Mouse (Mus musculus) heart, embryonic 12.5 days (tissue): ENCODE data around the gene Pbx1. TPM values are rescaled to one million over a fixed set of nuclear protein-coding genes. Genes with fewer than 3 reads are reported as not detected.

Experiments used
- ATAC-seq: fragments of 200-750 bp; cut with Nextera tagmentation; 2 replicates; pipeline ENCODE4 v1.8.0; 2017; ENCODE audit warnings: moderate TSS enrichment, moderate library complexity; ENCODE audit not compliant: insufficient number of reproducible peaks, low FRiP score
- H3K27ac ChIP-seq: fragments of 300-500 bp; sonication (generic); 2 replicates; pipeline ENCODE4 v1.5.1; 2016; ENCODE audit warnings: mild to moderate bottlenecking, moderate library complexity; ENCODE audit not compliant: poor library complexity, severe bottlenecking
- H3K27me3 ChIP-seq: fragments of 300-500 bp; sonication (generic); replicated peaks from 2 replicates; pipeline ENCODE4 v1.6.1; 2016; ENCODE audit warnings: mild to moderate bottlenecking, moderate library complexity
- H3K36me3 ChIP-seq: fragments of 300-500 bp; sonication (generic); 2 replicates; pipeline ENCODE4 v1.6.1; 2016; ENCODE audit warnings: mild to moderate bottlenecking, moderate library complexity
- H3K4me1 ChIP-seq: fragments of 300-500 bp; sonication (generic); replicated peaks from 2 replicates; pipeline ENCODE4 v1.6.1; 2016; ENCODE audit warnings: mild to moderate bottlenecking
- H3K4me2 ChIP-seq: fragments of 300-500 bp; sonication (generic); 2 replicates; pipeline ENCODE4 v1.6.1; 2016; ENCODE audit warnings: mild to moderate bottlenecking, moderate library complexity
- H3K4me3 ChIP-seq: fragments of 300-500 bp; sonication (generic); 2 replicates; pipeline ENCODE4 v1.5.1; 2016; ENCODE audit warnings: mild to moderate bottlenecking
- H3K9ac ChIP-seq: fragments of 300-500 bp; sonication (generic); 2 replicates; pipeline ENCODE4 v1.6.1; 2016; ENCODE audit warnings: mild to moderate bottlenecking, moderate library complexity
- H3K9me3 ChIP-seq: fragments of 300-500 bp; sonication (generic); replicated peaks from 2 replicates; pipeline ENCODE4 v1.6.1; 2016; ENCODE audit warnings: mild to moderate bottlenecking, moderate library complexity
- WGBS: fragments of 180-500 bp; shearing (Covaris S2); methylation state at CpG from one replicate; pipeline ENCODE4 v1.1.7; 2016; 5-methylcytosine and 5-hydroxymethylcytosine counted together
- polyA plus RNA-seq: library from polyadenylated mRNA; unstranded; fragments of >200 nt; fragmentation: Nextera tagmentation; extraction: Ambion mirVana; gene quantifications from 2 replicates; pipeline ENCODE4 v1.2.1, GENCODE M21; 2016

Pbx1 gene
- polyA plus RNA-seq, 1 experiment from 2014 or later = 26.3 TPM

DNA sequence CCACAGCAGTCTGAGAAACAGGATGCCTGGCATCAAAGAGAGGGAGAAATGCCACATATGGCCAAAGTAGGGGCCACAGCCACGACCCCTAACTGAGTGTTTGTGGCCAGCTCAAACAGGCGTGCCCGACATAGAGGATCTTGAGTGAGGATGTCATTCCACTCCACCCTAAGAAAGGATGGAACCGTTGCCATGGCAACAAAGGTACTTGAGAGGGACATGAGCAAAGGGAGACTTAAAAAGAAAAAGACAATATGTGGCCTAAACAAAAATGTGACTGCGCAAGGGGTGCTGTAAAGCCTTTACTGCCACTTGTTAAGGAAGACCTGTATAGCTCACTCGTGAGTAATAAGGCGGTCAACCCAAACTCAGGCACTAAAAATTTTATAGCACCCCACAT, 67.7 kb downstream of the Pbx1 start:
- no peaks in the 10 kb centered on the region for H3K27me3 ChIP-seq
- H3K27ac ChIP-seq = no peak overlapping the region
- H3K4me1 ChIP-seq = peaks cover 11% of the 10 kb centered on the region; the same call in 1 of the 2 replicates
- no peaks in the 10 kb centered on the region for H3K9me3 ChIP-seq
- H3K4me3 ChIP-seq = no peak overlapping the region
- no peak for ATAC-seq
- H3K36me3 ChIP-seq = peaks cover 20% of the 10 kb centered on the region
- WGBS = 93% methylated on average over 7 of the region's 7 CpGs
- no peak overlapping the region for H3K9ac ChIP-seq
- no peak overlapping the region for H3K4me2 ChIP-seq

DNA sequence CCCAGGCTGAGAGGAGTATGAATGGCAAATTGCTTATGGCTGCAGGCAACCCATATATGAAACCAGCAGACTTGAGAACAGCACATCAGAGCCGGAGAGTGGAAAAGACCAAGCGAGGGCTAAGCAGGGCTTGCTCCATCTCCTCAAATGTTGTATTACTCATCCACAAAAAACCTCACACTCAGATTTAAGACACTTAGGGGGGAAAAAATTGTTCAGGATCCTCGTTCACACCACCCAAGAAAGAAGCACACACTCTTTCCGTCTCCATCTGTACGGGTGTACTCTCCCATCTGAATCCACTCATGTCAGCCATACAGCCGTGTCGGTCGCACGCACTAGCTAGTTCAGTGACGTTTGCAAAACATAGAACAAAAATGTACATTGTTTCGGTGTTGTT, 69.0 kb downstream of the Pbx1 start:
- no peaks in the 10 kb centered on the region for H3K27me3 ChIP-seq
- no peak overlapping the region for H3K4me3 ChIP-seq
- no peak overlapping the region for H3K27ac ChIP-seq
- WGBS = 94% methylated on average over 11 of the region's 11 CpGs
- H3K4me1 ChIP-seq = peaks cover 24% of the 10 kb centered on the region
- no peaks in the 10 kb centered on the region for H3K9me3 ChIP-seq
- ATAC-seq = no peak
- no peak overlapping the region for H3K9ac ChIP-seq
- H3K36me3 ChIP-seq = peaks cover 21% of the 10 kb centered on the region
- H3K4me2 ChIP-seq = no peak overlapping the region

DNA sequence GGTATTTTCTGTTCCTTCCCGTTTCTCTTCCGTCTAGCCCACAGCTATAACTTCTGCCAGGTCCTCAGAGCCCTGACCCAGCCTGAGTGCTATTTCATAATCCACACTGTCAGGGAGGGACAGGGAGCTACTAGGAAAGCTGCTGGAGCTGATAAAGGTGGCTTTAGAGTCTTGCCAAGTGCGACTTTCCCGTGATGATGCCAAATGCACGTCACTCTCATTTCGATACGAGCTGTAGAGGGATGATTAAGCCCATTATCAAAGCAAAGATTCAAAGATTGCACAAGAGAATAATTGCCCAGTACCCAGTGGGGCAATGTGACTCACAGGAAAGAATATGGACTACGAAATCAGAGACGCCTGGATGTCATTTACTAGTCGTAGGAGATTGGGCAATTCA, 69.6 kb downstream of the Pbx1 start:
- 63% methylated on average over 10 of the region's 10 CpGs for WGBS
- ATAC-seq = no peak
- H3K9me3 ChIP-seq = no peaks in the 10 kb centered on the region
- no peak overlapping the region for H3K27ac ChIP-seq
- H3K4me2 ChIP-seq = no peak overlapping the region
- H3K4me1 ChIP-seq = peaks cover 24% of the 10 kb centered on the region
- H3K27me3 ChIP-seq = no peaks in the 10 kb centered on the region
- H3K9ac ChIP-seq = no peak overlapping the region
- H3K4me3 ChIP-seq = no peak overlapping the region
- H3K36me3 ChIP-seq = peaks cover 21% of the 10 kb centered on the region

DNA sequence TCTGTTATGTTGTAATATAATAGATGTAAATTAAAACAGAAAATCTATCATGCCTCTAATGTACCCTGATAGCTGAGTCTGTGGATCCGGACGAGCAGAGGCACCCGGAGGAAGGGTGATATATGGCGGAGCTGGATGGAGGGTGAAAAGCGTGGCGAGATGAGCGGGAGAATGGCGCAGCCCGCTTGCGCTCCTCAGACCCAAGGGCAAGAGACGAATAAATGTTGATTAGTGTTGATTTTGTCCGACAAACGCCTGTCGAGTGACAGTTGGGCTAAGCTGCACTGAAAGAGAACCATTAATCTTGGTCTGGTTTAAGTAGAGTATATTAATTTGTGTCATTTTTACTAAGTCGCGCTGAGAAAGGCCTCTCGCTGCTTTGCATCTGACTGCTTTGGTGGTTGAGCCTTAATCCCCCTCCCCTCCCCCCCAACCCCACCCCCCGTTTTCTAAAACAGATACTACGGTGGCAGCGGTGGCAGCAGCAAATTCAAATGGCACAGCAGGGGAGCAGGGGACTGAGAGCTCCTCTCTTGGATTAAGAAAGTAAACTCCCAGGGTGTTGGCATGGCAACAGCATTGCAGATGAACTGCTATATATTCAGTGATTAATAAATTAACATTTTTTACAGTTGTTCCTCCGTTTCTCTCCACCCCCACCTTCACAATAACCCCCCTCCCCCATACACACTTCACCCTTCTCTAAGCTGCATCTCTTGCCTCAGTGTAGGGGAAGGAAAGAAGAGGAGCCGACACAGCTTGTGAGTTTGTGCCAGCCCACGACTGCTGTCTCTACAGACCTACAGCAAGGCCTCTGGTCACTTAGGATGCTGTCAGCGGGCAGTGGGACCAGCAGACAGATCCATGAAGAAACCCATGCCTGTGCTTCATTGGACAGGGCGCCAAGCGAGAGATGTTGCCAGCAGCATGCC, 74.1 kb downstream of the Pbx1 start:
- Histone ChIP-seq H3K4me2 (peak overlapping the region; percentile 59), H3K36me3 (peaks cover 15% of the 10 kb centered on the region), H3K27me3 (no peaks in the 10 kb centered on the region), H3K4me3 (peak overlapping the region; percentile 15), H3K27ac (no peak overlapping the region), H3K9ac (peak overlapping the region; percentile 47), H3K4me1 (peaks cover 59% of the 10 kb centered on the region), H3K9me3 (no peaks in the 10 kb centered on the region)
- ATAC-seq = no peak
- WGBS = 21% methylated on average over 26 of the region's 26 CpGs

DNA sequence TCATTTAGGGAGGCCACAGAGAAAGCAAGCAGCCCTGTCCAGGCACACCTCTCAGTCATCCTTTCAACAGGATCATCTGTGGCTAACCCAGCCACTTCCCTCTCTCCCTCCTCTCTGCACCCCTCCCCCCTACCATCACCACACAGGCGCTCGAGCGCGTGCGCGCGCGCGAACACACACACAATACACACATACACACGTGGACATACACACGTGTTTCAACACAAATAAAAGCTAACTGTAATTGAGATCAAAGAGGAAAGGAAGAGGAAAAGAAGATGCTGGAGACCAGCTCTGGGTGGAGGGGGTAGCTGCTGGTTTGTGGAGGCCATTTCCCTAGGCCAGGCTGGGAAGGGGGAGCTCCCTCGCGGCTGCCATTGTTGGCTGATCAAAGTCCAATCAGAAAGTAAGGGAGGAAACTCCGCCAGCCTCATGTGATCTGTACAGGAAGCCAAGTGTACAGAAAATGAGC, 75.1 kb downstream of the Pbx1 start:
- no peak overlapping the region for H3K27ac ChIP-seq
- WGBS = 16% methylated on average over 14 of the region's 14 CpGs
- H3K4me1 ChIP-seq = peaks cover 59% of the 10 kb centered on the region
- H3K9me3 ChIP-seq = no peaks in the 10 kb centered on the region
- peaks cover 16% of the 10 kb centered on the region for H3K36me3 ChIP-seq
- no peaks in the 10 kb centered on the region for H3K27me3 ChIP-seq
- peak overlapping the region; percentile 18; the same call in 1 of the 2 replicates for H3K4me3 ChIP-seq
- no peak overlapping the region for H3K9ac ChIP-seq
- H3K4me2 ChIP-seq = peak overlapping the region; percentile 59
- peak; percentile 49; the same call in 1 of the 2 replicates for ATAC-seq

DNA sequence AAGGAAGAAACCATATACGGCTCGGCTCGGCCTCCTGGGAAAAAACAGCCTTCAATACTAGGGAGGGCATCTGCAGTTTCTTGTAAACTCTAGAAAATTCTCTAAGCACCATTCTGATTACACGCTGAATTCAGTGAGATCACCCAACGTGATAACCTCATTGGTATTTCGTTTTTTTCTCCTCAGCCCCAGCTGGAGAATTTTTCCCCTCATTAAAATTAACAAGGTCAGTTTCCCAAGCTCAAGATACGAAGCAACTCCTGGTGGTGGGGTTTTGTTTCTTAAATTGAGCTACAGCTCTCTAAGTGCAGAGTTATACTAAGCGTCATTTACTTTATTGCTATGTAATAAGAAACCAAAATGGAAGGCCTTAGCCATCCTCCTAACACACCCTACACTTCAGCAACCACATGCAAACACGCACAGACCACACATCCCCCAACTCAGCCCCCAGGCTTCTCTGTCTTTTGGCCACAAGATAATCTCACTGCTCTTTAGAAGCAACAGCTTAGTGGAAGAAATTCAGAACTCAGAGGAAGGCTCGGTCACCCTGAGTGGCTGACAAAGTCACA, 76.0 kb downstream of the Pbx1 start:
- no peak overlapping the region for H3K4me2 ChIP-seq
- H3K9ac ChIP-seq = no peak overlapping the region
- peaks cover 16% of the 10 kb centered on the region for H3K36me3 ChIP-seq
- no peak overlapping the region for H3K4me3 ChIP-seq
- 57% methylated on average over 10 of the region's 10 CpGs for WGBS
- no peaks in the 10 kb centered on the region for H3K9me3 ChIP-seq
- H3K27ac ChIP-seq = no peak overlapping the region
- peaks cover 59% of the 10 kb centered on the region for H3K4me1 ChIP-seq
- no peaks in the 10 kb centered on the region for H3K27me3 ChIP-seq
- no peak for ATAC-seq

DNA sequence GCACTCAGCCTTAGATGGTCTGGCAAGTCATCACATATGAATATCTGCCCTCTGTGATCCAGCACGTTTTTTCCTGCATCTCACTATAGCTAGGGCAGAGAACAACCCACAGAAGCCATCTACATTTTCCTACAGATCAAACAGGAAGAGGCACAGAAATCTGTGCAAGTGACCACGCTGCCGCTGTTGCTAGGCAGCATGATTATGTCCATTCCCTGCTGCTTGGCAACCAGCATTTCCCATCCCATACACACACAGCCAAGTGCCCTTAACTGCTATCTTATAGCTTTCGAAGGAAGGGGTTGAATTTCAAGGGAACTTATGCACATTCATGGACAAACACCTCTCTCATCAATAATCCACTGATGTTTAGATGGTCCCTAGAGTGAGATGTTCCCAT, 77.1 kb downstream of the Pbx1 start:
- Histone ChIP-seq H3K27me3 (no peaks in the 10 kb centered on the region), H3K4me3 (no peak overlapping the region), H3K9me3 (no peaks in the 10 kb centered on the region), H3K27ac (no peak overlapping the region), H3K4me2 (no peak overlapping the region), H3K36me3 (peaks cover 11% of the 10 kb centered on the region), H3K4me1 (peaks cover 59% of the 10 kb centered on the region), H3K9ac (no peak overlapping the region)
- WGBS = 22% methylated on average over 4 of the region's 4 CpGs
- peak; percentile 19; the same call in 1 of the 2 replicates for ATAC-seq

DNA sequence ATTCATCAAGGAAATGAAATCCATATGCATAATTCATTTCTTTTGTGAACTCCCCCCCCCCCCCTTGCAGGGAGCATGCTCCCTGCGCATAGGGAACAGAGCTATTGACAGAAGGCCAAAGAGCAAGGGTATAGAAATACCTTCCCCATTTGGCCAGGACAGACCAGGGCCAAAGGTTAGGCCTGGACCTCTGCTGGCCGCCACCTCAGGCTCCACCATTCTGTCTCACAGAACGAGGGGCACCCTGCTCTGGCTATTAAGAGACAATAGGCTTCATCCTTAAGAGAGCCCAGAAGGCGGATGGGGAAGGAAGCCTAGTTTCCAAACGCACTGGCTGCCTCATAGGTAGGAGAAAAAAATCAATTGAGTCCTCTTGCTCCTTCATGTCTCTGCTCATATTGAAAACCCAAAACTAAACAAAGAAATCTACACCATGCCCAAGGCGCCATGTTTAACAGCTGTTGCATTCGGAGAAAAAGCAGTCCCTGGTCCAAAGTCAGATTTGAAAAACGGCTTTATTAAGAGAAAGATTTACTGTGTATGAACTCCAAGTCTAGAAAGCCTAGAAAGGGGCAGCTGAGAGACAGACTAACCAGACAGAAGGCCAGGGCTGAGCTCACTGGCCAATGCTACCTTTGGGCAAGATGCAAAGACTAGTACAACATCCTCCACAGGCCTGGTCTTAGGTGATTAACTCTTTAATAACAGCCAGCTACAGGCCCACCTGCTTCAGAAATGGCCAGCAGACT, 83.9 kb downstream of the Pbx1 start:
- ATAC-seq = no peak
- Histone ChIP-seq H3K4me2 (no peak overlapping the region), H3K27ac (no peak overlapping the region), H3K9me3 (no peaks in the 10 kb centered on the region), H3K36me3 (peaks cover 5% of the 10 kb centered on the region), H3K9ac (no peak overlapping the region), H3K27me3 (no peaks in the 10 kb centered on the region), H3K4me1 (peaks cover 23% of the 10 kb centered on the region), H3K4me3 (no peak overlapping the region)
- 88% methylated on average over 8 of the region's 8 CpGs for WGBS

DNA sequence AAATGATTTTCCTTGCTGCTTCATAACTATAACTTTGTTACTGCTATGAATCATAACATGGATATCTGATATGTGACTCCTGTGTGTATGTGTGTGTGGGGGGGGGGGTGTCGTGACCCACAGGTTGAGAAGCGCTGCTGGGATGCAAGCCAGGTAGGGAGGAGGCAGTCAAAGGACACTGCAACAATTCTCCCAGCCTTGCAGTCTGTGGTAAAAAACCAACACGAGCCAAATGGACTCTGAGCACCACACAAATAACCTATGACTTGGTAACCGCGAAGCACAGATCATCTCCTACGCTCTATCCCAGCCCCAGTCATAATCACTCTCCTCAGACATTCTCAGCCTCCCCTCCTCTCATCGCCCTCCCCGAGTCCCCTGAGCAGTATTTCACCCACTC, 87.2 kb downstream of the Pbx1 start:
- no peak for ATAC-seq
- Histone ChIP-seq H3K27me3 (no peaks in the 10 kb centered on the region), H3K27ac (no peak overlapping the region), H3K4me3 (no peak overlapping the region), H3K9me3 (no peaks in the 10 kb centered on the region), H3K4me2 (no peak overlapping the region), H3K4me1 (peaks cover 40% of the 10 kb centered on the region), H3K36me3 (0 out of 2 replicates have a peak, but pooled peaks cover 2% of the 10 kb centered on the region), H3K9ac (no peak overlapping the region)
- 81% methylated on average over 8 of the region's 8 CpGs for WGBS

DNA sequence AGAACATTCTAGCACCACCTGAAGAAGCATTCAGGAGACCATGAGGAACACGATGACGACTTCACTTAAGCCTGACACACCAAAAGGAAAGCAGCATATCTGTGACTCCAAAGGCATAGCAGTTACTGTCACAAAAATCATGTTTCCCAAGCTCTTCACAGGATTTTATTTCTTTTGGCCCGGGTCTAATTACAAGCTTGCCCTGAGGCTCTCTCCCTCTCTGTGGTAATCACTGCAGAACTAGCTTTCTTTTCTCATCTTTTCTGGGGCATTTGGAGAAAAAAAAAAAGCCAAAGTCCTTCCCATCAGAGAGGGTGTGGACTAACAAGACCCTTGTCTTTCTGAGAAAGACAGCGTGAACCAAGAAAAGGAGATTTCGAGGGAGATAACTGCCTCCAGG, 87.8 kb downstream of the Pbx1 start:
- H3K4me2 ChIP-seq = no peak overlapping the region
- ATAC-seq = no peak
- no peaks in the 10 kb centered on the region for H3K27me3 ChIP-seq
- peaks cover 40% of the 10 kb centered on the region for H3K4me1 ChIP-seq
- no peak overlapping the region for H3K4me3 ChIP-seq
- H3K36me3 ChIP-seq = no peaks in the 10 kb centered on the region
- H3K9me3 ChIP-seq = no peaks in the 10 kb centered on the region
- no peak overlapping the region for H3K27ac ChIP-seq
- no peak overlapping the region for H3K9ac ChIP-seq
- WGBS = 82% methylated on average over 5 of the region's 5 CpGs

DNA sequence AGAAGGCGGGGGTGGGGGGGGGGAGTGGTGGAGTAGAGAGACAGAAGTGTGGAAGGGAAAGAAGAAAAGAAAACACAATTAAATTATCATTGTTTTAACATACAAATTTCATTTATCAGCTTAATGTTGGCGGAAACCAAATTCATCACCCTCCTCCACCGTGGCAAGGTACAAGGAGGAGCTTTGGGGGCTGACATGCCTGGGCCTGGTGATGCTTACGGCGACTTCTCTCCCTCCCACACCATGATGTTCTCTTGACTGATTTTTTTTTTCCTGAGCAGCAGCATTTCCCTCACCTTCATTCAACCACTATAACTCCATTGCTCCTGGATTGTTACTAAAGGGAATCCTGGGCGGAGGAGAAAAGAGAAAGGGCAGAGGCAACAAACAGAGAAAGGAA, 89.8 kb downstream of the Pbx1 start:
- no peak for ATAC-seq
- Histone ChIP-seq H3K4me2 (no peak overlapping the region), H3K4me1 (peaks cover 46% of the 10 kb centered on the region), H3K9ac (no peak overlapping the region), H3K36me3 (no peaks in the 10 kb centered on the region), H3K27me3 (no peaks in the 10 kb centered on the region), H3K4me3 (no peak overlapping the region), H3K27ac (no peak overlapping the region), H3K9me3 (no peaks in the 10 kb centered on the region)
- 60% methylated on average over 6 of the region's 6 CpGs for WGBS
